Comparison of ENCODE assay signal across 8 mouse cellular contexts in genomic region chr4:137681408-137682104, GRCm38 (mm10). TPM values are rescaled to one million over a fixed set of nuclear protein-coding genes. Genes with fewer than 3 reads are reported as not detected.
DNase-seq lines count a peak whose midpoint lies in the region; ATAC-seq and TF ChIP-seq lines count a peak whose summit lies in the region.

No protein-coding gene starts in this region.

- no peak for TF ChIP-seq POLR2A in thymus, adult 2 months (IDR thresholded peaks at IDR 0.05; ENCODE audit: control insufficient read depth, extremely low read depth, insufficient read depth, low read length, poor library complexity)

- DNase-seq in heart, adult 9 months (ENCODE audit: low spot score in 2 of 2): no peak
- DNase-seq in cerebellum, postnatal 14 days: peak; percentile 69 to 71
- DNase-seq in heart, postnatal 0 days (ENCODE audit: low spot score): no peak
- DNase-seq in kidney, postnatal 4 days: peak; percentile 48 to 52
- no peak for DNase-seq in liver, postnatal 0 days
- no peak for DNase-seq in thymus, adult 2 months

- H3K4me2 ChIP-seq in heart, embryonic 11.5 days: peak overlapping the region; percentile 66
- H3K4me2 ChIP-seq in heart, postnatal 0 days (ENCODE audit: low read depth, low read length): peak overlapping the region; percentile 51
- H3K4me2 ChIP-seq in liver, postnatal 0 days (ENCODE audit: low read depth, low read length): peak overlapping the region; percentile 45
- peak overlapping the region; percentile 56 for H3K4me2 ChIP-seq in stomach, embryonic 16.5 days (ENCODE audit: low read depth, low read length)

- no peak for TF ChIP-seq CTCF in heart, postnatal 0 days (IDR thresholded peaks at IDR 0.05; ENCODE audit: low read depth)
- no peak for TF ChIP-seq CTCF in liver, postnatal 0 days (IDR thresholded peaks at IDR 0.05; ENCODE audit: low read depth)
- TF ChIP-seq CTCF in thymus, adult 2 months (IDR thresholded peaks at IDR 0.05; ENCODE audit: borderline replicate concordance, control insufficient read depth, extremely low read depth, insufficient read depth, low read length, poor library complexity): no peak

- H3K27ac ChIP-seq in heart, embryonic 11.5 days (ENCODE audit: low read depth, low read length): no peak overlapping the region
- H3K27ac ChIP-seq in heart, postnatal 0 days (ENCODE audit: low read depth): no peak overlapping the region
- no peak overlapping the region for H3K27ac ChIP-seq in liver, postnatal 0 days (ENCODE audit: low read depth)
- no peak overlapping the region for H3K27ac ChIP-seq in stomach, embryonic 16.5 days (ENCODE audit: low read length)
- H3K27ac ChIP-seq in thymus, adult 2 months (ENCODE audit: control insufficient read depth, insufficient read depth, low read length): no peak overlapping the region

- peaks cover 84% of the 10 kb centered on the region for H3K27me3 ChIP-seq in heart, embryonic 11.5 days (ENCODE audit: control insufficient read depth, insufficient read depth, low read length)
- H3K27me3 ChIP-seq in heart, postnatal 0 days (ENCODE audit: control insufficient read depth, insufficient read depth, low read length): peaks cover 73% of the 10 kb centered on the region
- H3K27me3 ChIP-seq in liver, postnatal 0 days (ENCODE audit: insufficient read depth, low read length): peaks cover 42% of the 10 kb centered on the region
- H3K27me3 ChIP-seq in stomach, embryonic 16.5 days (ENCODE audit: control insufficient read depth, insufficient read depth, low read length): peaks cover 16% of the 10 kb centered on the region
- H3K27me3 ChIP-seq in thymus, adult 2 months (ENCODE audit: control insufficient read depth, insufficient read depth, low read length): no peaks in the 10 kb centered on the region; the same call in 1 of the 2 replicates

- no peak for ATAC-seq in heart, embryonic 11.5 days (replicated peaks; ENCODE audit: insufficient number of reproducible peaks, low FRiP score, low TSS enrichment)
- peak; percentile 19; the same call in 1 of the 2 replicates for ATAC-seq in heart, postnatal 0 days (ENCODE audit: insufficient read depth, low read depth)
- ATAC-seq in liver, postnatal 0 days: no peak
- ATAC-seq in stomach, embryonic 16.5 days (ENCODE audit: insufficient read depth, low FRiP score): no peak

- H3K4me3 ChIP-seq in heart, embryonic 11.5 days (ENCODE audit: low read depth, low read length): peak overlapping the region; percentile 40
- peak overlapping the region; percentile 30 for H3K4me3 ChIP-seq in heart, postnatal 0 days (ENCODE audit: low read depth, low read length)
- H3K4me3 ChIP-seq in liver, postnatal 0 days (ENCODE audit: low read depth, low read length): no peak overlapping the region
- H3K4me3 ChIP-seq in stomach, embryonic 16.5 days (replicated peaks; ENCODE audit: low read length): peak overlapping the region; percentile 34
- no peak overlapping the region for H3K4me3 ChIP-seq in thymus, adult 2 months (ENCODE audit: control insufficient read depth, insufficient read depth, low read length)

- 7% methylated on average over 52 of the region's 52 CpGs for WGBS in heart, embryonic 11.5 days (ENCODE audit: insufficient replicate concordance)
- 5% methylated on average over 52 of the region's 52 CpGs for WGBS in heart, postnatal 0 days
- 7% methylated on average over 46 of the region's 52 CpGs for WGBS in liver, postnatal 0 days (ENCODE audit: insufficient replicate concordance)
- 5% methylated on average over 52 of the region's 52 CpGs for WGBS in stomach, embryonic 16.5 days
- WGBS in thymus, adult 2 months: 8% methylated on average over 52 of the region's 52 CpGs

- no peaks in the 10 kb centered on the region for H3K36me3 ChIP-seq in heart, embryonic 11.5 days (ENCODE audit: control insufficient read depth, insufficient read depth, low read length)
- H3K36me3 ChIP-seq in heart, postnatal 0 days (replicated peaks; ENCODE audit: control insufficient read depth, insufficient read depth, low read length): no peaks in the 10 kb centered on the region
- no peaks in the 10 kb centered on the region for H3K36me3 ChIP-seq in liver, postnatal 0 days (replicated peaks; ENCODE audit: insufficient read depth, low read length)
- H3K36me3 ChIP-seq in stomach, embryonic 16.5 days (ENCODE audit: control insufficient read depth, insufficient read depth, low read length): no peaks in the 10 kb centered on the region
- no peaks in the 10 kb centered on the region for H3K36me3 ChIP-seq in thymus, adult 2 months (ENCODE audit: control insufficient read depth, insufficient read depth, low read length)

- H3K9ac ChIP-seq in heart, embryonic 11.5 days (ENCODE audit: low read depth, low read length): no peak overlapping the region
- no peak overlapping the region for H3K9ac ChIP-seq in heart, postnatal 0 days (replicated peaks; ENCODE audit: low read depth, low read length)
- H3K9ac ChIP-seq in liver, postnatal 0 days (replicated peaks): no peak overlapping the region
- peak overlapping the region; percentile 54 for H3K9ac ChIP-seq in stomach, embryonic 16.5 days (ENCODE audit: low read length)

- no peaks in the 10 kb centered on the region for H3K9me3 ChIP-seq in heart, embryonic 11.5 days (replicated peaks; ENCODE audit: control insufficient read depth, low read length)
- H3K9me3 ChIP-seq in heart, postnatal 0 days (replicated peaks; ENCODE audit: control insufficient read depth, low read length): no peaks in the 10 kb centered on the region
- no peaks in the 10 kb centered on the region for H3K9me3 ChIP-seq in liver, postnatal 0 days (ENCODE audit: low read length)
- H3K9me3 ChIP-seq in stomach, embryonic 16.5 days (replicated peaks; ENCODE audit: control insufficient read depth, low read length): no peaks in the 10 kb centered on the region

- TF ChIP-seq EP300 in heart, postnatal 0 days (IDR thresholded peaks at IDR 0.05; ENCODE audit: low read depth): no peak
- TF ChIP-seq EP300 in liver, postnatal 0 days (IDR thresholded peaks at IDR 0.05; ENCODE audit: low read depth): no peak

- H3K4me1 ChIP-seq in heart, embryonic 11.5 days (ENCODE audit: control insufficient read depth, insufficient read depth, low read length): peaks cover 5% of the 10 kb centered on the region; the same call in 1 of the 2 replicates
- H3K4me1 ChIP-seq in heart, postnatal 0 days (ENCODE audit: control insufficient read depth, insufficient read depth): no peaks in the 10 kb centered on the region
- no peaks in the 10 kb centered on the region for H3K4me1 ChIP-seq in liver, postnatal 0 days (ENCODE audit: insufficient read depth)
- H3K4me1 ChIP-seq in stomach, embryonic 16.5 days (ENCODE audit: control insufficient read depth, insufficient read depth, low read length): peaks cover 15% of the 10 kb centered on the region
- H3K4me1 ChIP-seq in thymus, adult 2 months (replicated peaks; ENCODE audit: control insufficient read depth, insufficient read depth, low read length): no peaks in the 10 kb centered on the region

RNA-seq across cellular contexts. Expression of gene Rap1gap, which starts 17.0 kb away (rescaled TPM):
- 3.3 and 5.1 TPM in 2 replicates for polyA plus RNA-seq in heart, embryonic 11.5 days (2014; fragmentation: Nextera tagmentation; extraction: Ambion mirVana)
- total RNA-seq in heart, postnatal 0 days (2014; rRNA removed; ENCODE audit: low replicate concordance): 16.9 and 17.7 TPM in 2 replicates
- 9.6 and 10.4 TPM in 2 replicates for polyA plus RNA-seq in heart, postnatal 0 days (2015; fragmentation: Nextera tagmentation; extraction: Ambion mirVana)
- polyA plus RNA-seq in liver, postnatal 0 days (2015; fragmentation: Nextera tagmentation; extraction: Ambion mirVana): 12.8 and 15.6 TPM in 2 replicates
- 58.1 and 64.6 TPM in 2 replicates for polyA plus RNA-seq in stomach, embryonic 16.5 days (2015; fragmentation: Nextera tagmentation; extraction: Ambion mirVana)
- polyA plus RNA-seq in thymus, adult 2 months (2012; rRNA removed): 23.5 and 26.1 TPM in 2 replicates

Comparison
In these comparisons a context has a peak if more than half of its experiments do, and no peak if none do; other contexts are left out.
1. H3K4me3 ChIP-seq: peak in heart, embryonic 11.5 days (single experiment), heart, postnatal 0 days (single experiment) and stomach, embryonic 16.5 days (single experiment); none in liver, postnatal 0 days (single experiment) and thymus, adult 2 months (single experiment).
2. DNase-seq: peak in cerebellum, postnatal 14 days (2 of 2) and kidney, postnatal 4 days (2 of 2); none in heart, adult 9 months (0 of 2), heart, postnatal 0 days (single experiment), liver, postnatal 0 days (single experiment) and thymus, adult 2 months (single experiment).
3. Peak in every context shown above with its lines, with median percentiles within 50 percentile points of each other: H3K4me2 ChIP-seq.